Mouse (Mus musculus): ENCODE measurements around the gene Lat2.

The Lat2 gene

DNA sequence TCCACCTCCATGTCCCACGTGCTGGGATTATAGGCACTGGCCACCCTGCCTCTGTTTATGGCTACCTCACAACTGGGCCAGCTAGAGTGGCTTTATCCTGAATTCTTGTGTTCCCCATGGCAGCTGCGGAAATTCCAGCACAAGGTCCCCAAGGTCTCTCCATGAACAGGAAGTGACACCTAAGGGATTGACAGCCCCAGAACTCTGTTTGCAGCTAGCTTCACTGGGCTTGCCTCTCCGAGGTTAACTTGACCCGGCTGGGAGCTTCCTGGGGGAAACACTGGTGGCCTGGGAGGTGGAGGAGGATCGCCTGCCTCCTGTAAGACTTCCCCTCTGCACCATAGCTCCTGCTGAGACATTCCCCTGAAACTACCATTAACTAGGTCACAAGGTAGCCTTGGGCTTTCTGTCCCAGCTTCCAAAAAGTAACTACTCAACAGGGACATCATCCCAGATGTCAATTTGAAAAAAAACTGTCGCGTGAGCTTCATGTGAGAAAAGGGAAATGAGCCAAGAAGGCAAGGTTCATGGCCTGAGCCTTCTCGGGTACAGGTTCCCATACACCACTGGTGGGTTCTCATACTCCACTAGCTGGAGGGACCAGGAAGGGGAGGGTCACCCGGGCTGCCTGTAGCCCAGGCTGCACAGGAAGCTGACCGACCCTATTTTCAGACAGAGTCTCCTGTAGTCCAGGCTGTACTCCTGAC is 42.2 kb downstream of the Lat2 start:
- DNase-seq (ENCODE audit: low read depth in 2 of 2, low spot score in 2 of 2), result no peak

DNA sequence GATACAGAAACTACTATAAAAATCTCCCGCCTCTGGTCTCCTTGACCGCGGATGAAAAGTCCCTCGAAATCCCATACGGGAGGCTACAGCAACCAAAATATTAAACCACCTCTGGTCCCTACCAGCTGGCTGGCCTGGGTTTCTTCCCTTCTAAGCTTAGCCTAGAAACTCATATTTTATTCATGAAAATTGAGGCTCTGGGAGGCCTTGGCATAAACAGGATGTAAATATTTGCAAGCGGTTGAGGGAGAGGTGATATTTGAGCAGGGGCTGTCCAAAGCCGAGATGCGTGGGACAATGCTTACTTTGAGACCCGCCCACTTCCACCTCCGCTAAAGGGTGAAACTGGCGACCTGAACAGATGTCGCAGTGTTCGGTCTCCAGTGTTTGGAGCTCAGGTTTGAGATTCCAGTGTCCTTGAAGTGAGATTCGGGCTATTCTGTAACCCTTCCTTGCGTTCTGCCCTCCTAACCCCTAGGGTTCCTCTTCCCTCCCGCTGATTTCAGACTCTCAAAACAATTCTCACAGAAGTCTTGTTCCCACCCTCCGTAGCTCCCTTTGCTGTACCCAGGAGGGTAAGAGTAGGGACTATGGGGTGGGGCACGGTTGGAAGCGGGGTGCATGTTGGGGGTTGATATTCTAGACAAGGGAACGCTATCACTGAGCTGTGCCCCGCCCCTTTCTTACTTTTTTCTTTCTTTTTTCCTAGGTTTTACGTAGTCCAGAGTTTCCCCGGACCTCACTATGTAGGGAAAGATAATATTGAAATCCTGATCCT is 42.9 kb downstream of the Lat2 start:
- peak in 1 of 2 experiments; percentile 26 for DNase-seq (ENCODE audit: low read depth in 2 of 2, low spot score in 2 of 2)

DNA sequence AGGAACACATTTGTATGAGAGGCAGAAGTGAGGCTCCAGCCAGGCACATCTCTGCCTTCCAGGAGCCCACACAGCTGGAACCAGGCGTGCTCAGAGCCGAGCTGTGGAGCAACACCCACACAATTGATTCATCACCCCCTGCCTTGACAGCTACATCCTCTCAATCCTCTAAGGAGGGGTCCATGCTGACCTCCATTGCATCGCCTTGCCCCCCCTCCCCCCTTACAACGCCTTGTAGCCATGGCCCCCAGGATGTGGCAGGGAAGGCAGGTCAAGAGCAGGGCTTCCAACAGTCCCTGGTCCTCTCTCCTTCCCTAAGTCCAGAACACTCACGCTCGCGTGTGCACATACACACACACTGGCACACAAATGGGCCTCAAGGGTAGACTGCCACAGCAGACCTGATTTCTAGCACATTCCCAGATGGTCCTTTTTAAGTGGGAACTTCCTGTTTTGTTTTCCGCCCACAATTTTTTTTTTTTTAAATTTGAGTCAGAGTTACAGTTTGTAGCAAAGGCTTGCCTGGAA is 45.8 kb downstream of the Lat2 start:
- DNase-seq (ENCODE audit: low read depth in 2 of 2, low spot score in 2 of 2), result no peak

DNA sequence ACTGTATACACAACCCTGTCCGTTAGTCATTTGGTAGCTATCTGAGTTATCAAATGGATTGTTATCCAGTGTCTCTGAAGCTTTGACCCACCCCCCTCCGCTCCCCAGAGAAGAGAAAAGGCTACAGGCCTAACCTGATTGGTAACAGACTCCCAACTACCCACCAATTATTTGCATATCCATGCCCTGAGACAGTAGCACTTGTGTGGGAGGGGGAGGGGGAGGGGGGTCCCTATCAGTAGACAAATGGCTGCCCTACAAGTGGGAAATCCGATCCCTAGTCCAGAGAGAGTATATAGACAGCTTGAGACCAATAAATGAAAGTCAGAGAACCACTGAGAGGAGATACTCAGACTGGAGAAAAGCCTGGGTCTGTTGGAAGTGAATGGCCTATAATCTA is 46.8 kb downstream of the Lat2 start:
- no peak for DNase-seq (ENCODE audit: low read depth in 2 of 2, low spot score in 2 of 2)

DNA sequence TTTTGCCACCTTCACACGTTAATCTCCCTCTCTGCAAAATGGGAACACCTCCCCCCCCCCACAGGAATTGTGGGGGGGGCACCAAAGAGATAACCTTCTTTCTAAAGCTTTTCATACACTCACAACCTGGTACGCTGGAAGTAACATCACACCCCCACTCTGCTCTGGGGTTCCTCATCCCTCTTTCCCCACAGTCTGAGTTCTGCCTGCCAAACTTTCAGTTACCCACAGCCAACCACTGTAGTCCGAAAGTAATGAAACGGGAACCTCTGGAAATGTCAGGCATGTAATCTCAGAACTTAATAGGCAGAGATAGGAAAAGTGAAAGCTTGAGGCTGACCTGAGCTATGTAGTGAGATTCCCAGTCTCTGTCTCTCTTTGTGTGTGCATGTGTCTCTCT is 47.4 kb downstream of the Lat2 start:
- no peak for DNase-seq (ENCODE audit: low read depth in 2 of 2, low spot score in 2 of 2)

DNA sequence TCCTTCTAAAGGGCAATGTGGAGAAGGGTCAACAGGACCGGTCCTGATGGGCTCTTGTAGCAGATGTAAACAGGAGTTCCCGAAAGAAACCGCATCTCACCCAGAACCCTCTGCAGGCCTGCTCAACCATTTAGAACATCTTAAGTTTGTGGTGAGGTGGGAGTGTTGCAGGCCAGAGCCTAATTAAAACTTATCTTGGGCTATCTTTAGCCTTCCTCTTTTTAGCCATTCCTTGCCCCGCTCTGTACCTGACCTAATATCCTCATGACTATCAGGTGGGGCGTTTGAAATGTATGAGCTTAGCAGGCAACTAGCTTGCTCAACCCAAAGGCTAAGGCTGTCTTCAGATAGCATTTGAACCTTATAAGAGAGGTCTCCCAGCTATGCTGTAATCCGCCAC is 49.1 kb downstream of the Lat2 start:
- no peak for DNase-seq (ENCODE audit: low read depth in 2 of 2, low spot score in 2 of 2)

DNA sequence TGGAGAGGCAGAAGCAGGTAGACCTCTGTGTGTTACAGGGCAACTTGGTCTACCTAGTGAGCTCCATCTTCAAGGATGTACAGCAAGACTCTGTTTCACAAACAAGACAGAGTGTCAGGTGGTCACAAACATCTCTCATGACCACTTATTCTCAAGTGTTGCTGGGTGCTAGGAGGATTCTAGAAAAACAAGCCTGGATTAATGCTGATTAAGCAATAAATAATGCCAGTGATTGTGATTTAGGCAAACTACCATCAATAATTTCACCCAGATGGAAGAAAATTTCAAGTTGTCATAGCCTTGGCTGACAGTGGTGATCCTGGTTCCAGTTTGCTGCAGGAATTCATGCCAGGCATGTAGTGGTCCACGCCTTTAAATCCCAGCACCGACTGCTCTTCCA is 50.6 kb downstream of the Lat2 start:
- DNase-seq (ENCODE audit: low read depth in 2 of 2, low spot score in 2 of 2), result no peak

DNA sequence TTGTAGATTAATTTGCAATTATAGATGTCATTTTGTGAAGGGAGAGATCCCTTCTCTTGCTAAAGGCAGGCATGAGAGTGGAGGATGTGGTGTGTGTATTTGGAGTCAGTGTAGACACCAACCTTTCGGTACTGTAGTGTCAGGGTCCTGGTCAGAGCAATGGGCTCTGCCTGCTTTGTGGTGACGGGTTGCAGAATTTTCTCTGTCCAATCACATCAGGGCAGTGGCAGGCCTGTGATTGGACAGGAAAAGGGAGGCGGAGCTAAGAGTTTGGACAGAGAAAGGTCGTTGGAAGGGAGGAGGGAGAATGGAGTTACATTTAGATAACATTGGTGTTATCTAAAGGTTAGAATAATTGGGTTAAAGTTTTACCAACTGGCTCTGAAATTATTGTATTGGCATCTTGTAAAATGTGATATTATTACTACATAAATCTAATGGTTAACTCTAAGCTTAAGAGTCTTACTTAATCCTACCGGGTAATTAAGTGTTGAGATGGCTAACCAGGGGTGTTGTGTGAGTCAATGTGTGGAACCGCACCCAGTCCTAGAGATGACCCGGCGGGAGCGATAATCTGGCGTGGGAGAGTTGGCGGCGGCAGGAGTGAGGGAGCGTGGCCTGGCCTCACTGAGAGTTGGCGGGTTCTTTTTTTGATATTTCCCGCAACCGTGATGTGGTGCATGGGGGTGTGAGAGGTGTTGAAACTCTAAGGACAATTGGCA is 54.2 kb downstream of the Lat2 start:
- no peak for DNase-seq (ENCODE audit: low read depth in 2 of 2, low spot score in 2 of 2)

DNA sequence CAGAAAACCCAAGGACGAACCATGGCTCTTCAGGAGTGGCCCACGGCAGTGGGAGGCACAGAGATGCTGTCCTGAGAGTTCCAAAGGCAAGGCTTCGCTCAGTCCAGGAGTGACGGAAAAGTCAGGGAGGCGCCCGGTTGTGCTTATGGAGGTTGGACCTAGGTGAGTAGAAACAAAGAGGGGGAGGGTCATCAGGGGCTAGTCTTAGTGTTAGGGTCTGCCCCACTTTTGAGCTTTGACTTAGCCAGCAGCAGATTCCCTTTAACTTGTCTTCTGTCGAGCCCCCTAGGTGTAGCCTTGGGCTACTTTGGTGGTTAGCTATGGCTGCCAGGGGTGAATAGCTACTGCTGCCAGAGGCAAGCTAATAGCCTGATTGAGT is 54.8 kb downstream of the Lat2 start, which contains the start of gene Syna:
Gene Syna, minus strand, starts transcription at position 101 of the 379 bp plus-strand sequence.
- no peak for DNase-seq (ENCODE audit: low read depth in 2 of 2, low spot score in 2 of 2)

DNA sequence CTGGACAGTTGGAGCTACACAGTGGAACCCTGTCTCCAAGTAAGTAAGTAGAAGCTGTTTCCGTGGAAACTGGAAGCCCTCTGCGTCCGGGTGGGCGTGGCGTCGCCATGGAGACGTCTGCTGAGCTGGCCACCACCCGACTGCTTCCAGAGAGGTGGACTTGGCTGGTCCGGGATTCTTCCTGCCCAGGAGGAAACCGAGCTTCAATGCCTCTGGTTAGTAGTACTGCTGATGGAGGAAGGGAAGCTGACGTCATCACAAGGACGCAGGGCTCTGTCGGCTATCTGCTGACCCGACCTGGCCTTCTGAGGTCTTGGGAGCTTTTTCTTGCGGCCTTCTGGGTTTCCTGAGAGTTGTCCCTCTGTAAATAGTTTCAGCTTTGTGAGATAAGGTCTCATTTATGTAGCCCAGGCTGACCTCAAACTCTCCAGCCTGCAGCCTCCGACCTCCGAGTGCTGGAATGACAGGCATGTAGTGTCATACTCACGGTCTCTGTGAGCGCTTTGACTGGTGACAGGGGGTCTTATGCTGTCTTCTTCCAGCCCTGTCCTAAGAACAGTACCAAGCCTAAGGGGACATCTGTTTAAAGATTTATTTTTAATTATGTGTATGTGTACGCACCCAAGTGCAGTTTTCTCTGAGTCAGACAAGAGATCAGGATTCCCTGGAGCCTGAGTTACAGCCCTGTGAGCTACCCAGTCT is 59.2 kb downstream of the Lat2 start:
- no peak for DNase-seq (ENCODE audit: low read depth in 2 of 2, low spot score in 2 of 2)

DNA sequence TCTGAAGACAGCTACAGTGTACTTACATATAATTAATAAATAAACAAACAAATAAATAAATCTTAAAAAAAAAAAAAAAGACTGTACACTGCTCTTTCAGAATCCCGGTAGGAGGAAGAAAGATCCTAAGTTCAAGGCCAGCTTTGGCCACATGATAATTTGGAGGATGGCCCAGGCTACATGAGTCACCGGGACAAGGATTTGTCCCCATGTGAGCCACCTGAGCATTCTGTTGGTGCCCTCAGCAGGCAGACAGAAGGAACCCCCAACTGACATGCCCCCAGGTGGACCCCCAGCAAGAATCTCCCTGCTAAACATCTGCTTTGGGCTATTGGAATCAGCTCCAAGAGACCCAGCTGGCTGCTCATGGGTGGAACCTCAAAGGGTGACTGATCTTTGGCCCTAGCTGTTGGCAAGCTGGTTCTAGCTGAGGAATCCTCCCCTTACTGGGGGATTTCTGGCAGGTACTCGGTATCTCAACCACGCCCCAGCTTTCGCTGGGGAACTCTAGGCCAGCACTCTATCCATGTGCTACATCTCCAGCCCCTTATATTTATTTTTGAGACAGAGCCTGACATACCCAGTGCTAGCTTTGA is 60.8 kb downstream of the Lat2 start:
- no peak for DNase-seq (ENCODE audit: low read depth in 2 of 2, low spot score in 2 of 2)

DNA sequence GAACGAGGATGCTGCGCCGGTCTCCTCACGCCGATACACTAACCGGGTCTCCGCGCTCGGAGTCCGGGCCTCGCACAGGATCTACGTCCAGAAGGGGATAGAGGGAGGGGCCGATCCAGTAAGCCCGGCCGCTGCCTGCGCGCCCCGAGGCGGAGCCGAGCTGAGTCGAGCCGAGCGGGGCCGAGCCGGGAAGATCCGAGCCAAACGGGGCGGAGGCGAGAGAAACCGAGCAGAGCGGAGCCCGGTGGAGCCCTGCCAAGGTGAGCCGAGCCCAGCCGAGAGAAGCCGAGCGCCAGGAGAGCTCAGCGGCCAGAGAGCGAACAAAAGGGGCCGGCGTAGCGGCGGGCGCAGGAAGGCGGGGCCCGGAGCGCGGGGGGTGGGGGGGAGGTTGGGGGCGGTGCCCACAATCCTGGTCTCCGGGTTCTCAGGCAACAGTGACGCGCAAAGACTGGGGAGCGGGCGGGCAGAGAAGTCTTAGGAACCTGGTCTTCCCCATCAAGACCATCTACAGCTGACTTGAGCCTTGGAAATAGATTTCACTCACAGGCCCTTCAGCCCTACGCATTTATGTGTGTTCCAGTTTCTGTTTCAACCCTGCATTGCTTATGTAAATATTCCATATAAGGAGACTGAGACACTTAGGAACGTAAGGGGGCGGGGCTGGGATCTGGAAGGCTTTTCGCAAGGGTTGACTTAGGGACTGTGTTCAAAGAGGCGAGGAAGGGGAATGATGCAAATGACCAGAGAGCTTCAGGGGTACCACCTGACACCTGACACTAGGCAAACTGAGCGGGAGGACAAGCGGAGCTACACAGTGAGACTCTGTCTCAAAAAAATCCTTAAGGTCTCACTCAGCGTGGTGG is 62.5 kb downstream of the Lat2 start, which contains the start of gene Clip2:
Gene Clip2, minus strand, starts transcription at position 325 of the 863 bp plus-strand sequence.
- DNase-seq (ENCODE audit: low read depth in 2 of 2, low spot score in 2 of 2), result peak; percentile 81 to 82

DNA sequence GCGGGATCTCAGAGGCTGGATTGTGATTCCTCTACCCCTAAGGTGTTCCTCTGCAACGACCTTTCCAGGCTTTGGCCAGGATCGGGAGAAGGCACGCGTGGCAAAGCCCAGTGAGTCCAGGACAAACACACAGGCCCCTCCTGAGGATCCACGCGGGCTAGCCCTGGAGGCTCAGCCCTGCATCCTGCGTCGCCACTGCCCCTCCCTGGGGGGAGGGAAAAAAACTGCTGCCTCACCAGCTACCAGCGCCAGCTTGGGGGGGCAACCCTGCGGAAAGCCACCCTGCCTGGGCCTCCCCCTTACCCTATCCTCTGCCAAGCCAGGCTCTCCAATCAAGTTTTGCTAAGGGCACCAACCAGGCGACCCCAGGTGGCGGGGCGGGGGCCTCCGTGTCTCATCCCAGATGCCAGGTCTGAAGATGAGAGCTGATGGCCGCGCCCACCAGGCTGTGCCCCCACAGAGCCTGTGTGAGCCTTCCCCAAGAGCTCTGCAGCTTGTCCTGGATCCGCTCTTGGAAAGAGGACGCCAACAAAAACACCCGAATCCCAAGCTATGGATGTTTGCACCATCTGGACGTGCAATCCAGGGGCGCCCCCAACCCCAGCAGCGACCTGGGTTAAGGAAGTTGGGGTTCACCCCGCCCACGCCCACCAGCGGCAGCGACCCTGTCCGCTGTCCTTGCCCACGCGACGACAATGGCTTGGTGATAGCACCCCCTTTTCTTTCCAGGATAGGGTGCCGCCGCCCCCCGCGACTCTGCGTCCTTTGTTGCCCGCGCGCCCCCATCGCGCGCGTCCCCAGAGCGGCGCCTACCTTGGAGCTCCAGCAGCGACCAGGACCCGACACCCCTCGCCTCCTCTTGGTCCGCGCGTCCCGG is 63.4 kb downstream of the Lat2 start:
- peak; percentile 5 to 11 for DNase-seq (ENCODE audit: low read depth in 2 of 2, low spot score in 2 of 2)

DNA sequence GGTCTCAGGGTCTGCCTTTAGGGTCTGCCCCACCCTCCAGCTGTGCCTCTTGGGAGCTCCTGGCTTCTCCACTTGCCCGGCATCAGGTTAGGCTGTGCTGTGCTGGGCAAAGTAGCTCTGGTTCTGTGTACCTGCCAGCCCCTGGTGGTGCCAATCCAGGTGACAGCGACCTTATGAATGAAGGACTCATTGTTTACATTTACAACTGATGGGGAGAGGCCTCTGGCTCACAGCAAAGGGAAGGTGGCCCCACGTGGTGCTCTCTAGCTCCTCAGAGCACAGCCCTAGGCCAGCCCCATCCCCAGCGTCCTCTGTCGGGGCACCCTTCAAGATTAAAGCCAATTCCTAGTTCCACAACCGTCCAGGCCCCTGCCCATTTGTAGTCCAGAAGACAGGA is 64.0 kb downstream of the Lat2 start:
- DNase-seq (ENCODE audit: low read depth in 2 of 2, low spot score in 2 of 2), result peak in 1 of 2 experiments; percentile 6

Measured in CD8-positive naive resting alpha-beta T cell, adult 2 months (primary cell).